Mouse (Mus musculus): ENCODE measurements around the gene Col4a3bp.
"Not testable (repeated sequence)": the region's sequence is repeated elsewhere in the genome, so short reads cannot be mapped to it uniquely, and the experiment has no call there.

Col4a3bp gene

DNA sequence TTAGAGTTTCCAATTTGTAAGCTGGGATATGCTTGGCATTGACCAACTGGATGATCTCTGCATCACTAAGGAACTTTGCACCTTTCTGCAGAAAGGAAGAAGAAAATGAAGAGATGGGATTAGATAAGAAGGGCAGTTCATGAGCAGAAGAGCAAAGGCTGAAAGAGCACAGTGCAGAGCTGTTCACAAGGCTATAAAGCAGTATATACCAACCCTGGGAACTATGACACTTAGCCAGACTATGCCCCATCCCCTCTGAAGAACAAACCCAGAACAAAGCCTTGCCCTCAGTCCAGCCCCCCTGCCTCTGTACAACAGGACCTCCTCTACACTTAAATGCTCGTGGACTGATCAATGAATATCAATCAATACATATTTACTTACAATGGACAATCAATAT, 114.3 kb downstream of the Col4a3bp start:
- DNase-seq: no peak

- DNase-seq: no peak
Observed at GRCm38 (mm10) chr13:96658936-96659335, 116.5 kb downstream of the Col4a3bp start.

DNA sequence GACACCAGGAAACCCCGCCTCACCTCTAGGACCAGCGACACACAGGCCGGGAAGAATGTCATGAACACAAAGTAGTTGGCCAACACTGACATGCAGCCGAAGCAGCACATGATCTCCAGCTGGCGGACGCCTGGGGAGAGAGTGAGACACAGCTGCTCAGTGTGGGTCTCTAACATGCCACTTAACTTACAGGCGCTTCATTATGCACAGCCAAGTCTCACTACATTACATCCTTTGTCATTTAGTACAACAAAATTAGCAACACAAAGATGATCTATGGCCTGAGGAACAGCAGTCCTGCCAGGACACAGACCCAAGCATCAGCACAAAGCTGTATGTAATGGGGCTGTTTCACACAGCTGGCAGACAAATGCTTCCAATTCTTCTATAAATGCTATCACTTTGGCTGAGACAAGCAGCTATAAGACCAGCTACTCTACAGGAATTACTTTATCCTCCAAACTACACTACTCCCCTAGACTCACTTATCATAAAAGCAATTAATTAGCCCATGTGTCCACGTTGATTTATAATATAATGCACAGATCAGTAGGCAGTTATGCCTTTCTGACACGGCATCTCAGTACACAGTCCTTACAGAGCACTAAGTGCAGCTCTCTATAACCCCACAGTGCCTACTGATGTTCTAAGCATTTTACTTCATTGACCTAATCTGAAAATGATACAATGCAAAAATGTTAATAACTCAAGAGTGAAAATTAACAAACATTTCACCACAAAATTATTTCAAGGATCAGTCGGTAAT, 117.9 kb downstream of the Col4a3bp start:
- peak; percentile 54 for DNase-seq

DNA sequence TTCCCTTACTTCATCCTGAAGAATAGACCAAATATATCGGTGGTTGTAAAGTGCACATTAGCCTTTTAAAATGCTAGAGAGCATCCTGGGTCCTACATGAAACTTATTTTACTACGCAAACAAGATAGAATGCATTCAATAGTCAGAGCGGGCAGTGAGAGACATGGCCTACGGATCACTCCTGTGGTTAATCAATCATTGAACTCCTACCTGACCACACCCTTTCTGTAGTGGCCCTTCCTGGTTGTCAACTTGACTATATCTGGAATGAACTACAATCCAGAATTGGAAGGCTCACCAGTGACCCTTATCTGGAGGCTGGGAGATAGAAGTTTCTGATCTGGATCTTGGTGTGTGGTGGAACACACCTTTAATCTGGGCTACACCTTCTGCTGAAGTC, 120.7 kb downstream of the Col4a3bp start:
- not testable (repeated sequence) for DNase-seq

DNA sequence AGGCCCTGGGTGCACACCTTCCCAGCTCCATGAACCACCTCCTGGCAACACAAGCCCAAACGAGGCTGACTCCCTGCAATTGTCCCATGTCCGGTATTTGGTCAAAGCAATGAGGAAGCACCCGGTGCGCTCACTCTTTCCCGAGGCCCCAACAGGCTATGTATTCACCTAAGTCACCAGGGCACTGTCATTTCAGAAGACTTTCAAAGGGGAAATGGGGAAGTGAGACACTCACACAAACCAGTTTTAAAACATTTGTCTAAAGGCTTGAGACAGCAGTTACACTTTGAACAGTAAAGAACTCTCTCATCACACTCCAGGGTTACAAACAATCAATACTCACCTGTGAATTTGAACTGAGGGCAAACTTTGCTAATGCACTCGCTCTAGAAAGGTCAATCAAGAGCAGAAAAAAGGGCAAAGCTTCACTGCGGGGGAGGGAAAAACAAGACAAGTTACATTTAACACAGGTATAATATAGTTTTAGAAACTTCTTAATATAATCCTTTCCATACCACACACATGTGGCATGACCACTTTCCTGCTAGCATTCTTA, 122.1 kb downstream of the Col4a3bp start:
- DNase-seq: no peak

GRCm38 (mm10) chr13:96670019-96670405, 127.6 kb downstream of the Col4a3bp start:
- no peak for DNase-seq

DNA sequence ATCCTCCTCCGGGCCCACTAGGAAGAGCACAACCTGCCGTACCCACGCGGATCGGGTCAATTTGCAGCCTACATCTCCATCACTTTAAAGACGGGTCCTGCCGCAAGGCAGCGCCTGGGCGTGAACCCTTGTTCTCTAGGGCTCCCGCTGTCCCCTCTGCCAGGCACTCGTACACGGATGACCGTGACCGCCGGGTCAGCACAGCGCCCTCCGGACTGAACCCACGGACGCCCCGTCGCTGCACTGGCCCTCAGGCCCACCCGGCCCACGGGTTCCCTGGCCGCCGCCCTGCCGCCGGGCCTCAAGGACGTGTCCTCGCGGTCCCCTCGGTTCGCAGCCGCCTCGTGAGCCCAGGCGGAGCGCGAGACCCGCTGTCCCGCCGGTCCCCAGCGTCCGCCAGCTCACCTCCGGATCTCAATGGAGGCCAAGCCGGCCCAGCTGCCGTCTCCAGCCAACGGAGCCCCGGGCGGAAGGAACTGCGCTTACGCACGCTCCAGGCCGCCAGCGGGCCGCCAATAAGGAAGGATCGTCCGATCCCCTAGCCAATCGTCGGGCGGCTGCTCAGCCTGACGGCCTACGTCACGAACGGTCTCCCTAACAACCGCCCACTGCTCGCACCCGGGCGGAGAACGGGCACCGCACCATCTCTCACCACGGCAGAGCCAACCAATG, 128.1 kb downstream of the Col4a3bp start, which contains the start of gene Hmgcr:
Gene Hmgcr, minus strand, starts transcription at position 531 of the 672 bp plus-strand sequence.
- peak; percentile 98 for DNase-seq

DNA sequence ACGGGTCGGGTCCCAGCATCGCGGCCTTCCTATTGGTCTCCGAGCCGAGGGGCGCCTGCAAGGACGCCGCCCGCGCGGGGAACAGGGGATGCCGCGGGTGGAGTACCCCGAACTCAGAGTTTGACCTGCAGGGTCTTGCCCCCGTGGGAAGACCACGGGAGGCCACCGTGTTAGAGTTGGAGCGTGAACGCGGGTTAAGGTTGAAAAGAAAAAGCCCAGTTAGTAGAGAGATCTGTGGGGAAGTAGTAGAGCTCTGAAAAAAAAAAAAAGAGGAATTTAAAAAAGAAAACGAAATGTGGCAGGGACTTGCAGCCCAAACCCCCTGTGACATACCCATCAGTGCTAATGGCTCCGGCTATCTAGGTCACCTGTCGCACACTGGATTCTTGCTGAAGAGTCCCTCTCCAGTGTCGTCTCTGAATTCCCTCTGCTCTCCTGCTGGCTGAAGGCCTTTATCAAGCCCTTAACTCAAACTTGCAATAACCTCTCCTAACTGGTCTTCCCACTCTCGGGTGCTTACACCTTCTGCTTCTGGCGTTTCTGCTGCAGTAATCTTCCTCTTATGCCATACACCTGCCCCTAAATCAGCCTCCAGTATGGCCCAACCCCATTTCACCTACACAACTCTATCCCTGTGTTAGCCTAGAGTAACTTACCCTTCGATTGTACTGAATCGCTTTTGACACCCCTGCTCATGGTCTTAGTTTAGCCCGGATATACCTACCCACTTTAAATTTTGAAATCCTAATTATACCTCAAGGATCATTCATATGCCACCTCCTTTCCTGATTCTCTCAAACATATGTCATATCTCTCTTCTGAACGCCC, 128.9 kb downstream of the Col4a3bp start:
- DNase-seq: no peak

- DNase-seq: no peak
Observed at GRCm38 (mm10) chr13:96671906-96672234, 129.5 kb downstream of the Col4a3bp start.

GRCm38 (mm10) chr13:96672276-96672675, 129.9 kb downstream of the Col4a3bp start:
- DNase-seq: no peak

- no peak for DNase-seq
Observed at GRCm38 (mm10) chr13:96673817-96674216, 131.4 kb downstream of the Col4a3bp start.

DNA sequence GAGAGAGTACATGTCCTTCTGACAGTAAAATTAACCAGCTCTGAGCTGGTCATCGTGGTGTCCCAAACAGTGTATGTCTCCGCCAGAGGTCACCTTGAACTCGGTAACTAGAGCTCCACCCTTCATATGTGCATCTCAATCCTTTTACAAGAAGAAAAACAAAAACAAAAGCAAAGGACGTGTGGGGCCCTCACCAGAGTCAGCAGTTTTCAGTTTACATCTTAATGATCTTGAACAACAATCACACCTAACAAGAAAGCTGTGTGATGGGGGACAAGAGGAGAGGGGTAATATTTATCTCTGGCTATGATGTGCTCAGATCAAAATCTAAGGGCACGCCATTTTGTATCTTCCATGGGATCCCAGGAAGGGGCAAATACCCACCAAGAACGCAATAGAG, 133.3 kb downstream of the Col4a3bp start:
- DNase-seq: no peak

- DNase-seq: no peak
Observed at GRCm38 (mm10) chr13:96677071-96677470, 134.7 kb downstream of the Col4a3bp start.

DNA sequence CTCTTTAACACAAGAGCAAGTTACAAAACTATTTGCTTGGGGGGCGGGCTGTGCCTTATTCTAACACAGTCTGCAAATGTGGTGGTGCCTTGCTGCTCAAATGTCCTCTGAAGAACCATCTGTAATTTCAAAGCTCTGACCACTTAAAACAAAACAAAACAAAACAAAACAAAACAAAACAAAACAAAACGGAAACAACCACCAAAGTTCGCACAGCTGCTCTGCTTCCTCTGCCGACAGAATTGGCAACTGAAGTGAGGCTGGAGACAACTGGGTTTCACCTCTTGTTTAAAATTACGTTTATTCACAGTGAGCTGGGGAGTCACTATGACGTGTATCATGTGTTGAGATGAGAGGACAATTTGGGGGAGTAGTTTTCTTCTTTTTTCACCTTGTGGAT, 136.2 kb downstream of the Col4a3bp start:
- no peak for DNase-seq

- DNase-seq: no peak
Observed at GRCm38 (mm10) chr13:96680163-96681087, 138.0 kb downstream of the Col4a3bp start.

DNA sequence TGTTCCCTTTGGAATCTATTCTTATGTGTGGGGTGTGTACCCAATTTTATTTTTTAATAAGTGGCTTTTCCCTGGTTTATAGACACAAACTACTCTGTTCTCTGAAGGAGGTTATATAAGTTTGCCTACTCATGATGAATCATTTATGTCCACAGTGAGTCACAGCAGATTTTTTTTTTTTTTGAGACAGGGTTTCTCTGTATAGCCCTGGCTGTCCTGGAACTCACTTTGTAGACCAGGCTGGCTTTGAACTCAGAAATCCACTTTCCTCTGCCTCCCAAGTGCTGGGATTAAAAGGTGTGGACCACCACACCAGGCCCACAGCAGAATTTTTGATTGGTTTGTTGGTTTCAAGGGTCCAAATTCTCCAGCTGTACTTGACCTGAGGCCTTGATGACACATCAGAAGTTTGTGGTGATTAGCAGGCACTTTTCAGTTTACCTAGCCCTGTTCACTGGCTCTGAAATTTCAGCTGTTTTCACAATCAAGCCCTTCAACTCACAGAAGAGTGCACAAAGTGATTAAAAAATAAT, 138.7 kb downstream of the Col4a3bp start:
- DNase-seq: no peak

DNA sequence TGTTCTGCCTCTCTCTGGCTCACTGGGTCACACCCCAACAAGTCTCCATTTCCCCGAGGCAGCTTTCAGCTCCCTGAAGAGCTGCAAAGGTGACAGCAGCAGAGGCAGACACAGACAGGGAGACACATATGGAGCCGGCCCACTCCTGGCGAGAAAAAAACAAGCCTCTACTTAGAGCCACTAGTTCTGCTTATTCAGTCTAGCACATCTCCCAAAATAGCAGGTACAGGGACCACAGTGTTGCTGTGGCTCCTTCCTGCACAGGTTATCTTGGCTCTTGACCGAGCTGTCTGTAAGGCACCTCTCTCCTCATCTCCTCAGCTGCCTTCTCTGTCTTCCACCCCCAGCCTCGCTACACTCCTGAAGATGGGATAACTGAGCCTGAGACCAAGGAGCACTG, 142.4 kb downstream of the Col4a3bp start:
- no peak for DNase-seq

DNA sequence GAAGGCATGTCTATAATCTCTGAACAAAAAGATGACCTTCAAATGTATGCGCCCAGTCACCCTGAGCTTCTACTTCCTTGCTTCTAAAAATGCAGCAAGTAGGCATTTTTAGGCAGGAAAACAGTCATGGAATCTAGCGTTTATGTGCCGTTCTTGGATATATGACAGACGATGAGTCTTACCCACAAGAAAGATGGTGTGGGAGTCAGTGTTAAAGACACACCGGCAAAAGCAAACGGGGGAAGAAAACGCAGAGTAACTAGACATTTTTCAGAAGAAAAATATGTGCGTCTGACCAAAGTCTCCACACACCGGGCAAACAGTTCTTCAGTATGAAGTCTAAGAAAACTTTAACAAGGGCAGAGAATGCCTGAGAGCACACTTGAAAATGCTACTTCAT, 144.8 kb downstream of the Col4a3bp start:
- DNase-seq: no peak
